Mouse (Mus musculus): ENCODE results near the gene Bcas3. TPM values are rescaled to one million over a fixed set of nuclear protein-coding genes. Genes with fewer than 3 reads are reported as not detected.

Bcas3 gene
- polyA plus RNA-seq, 1 experiment, result 35.1 TPM

- Histone ChIP-seq H3K27ac (ENCODE audit: insufficient read depth, low read depth, low read length) (no peak overlapping the region), H3K4me3 (ENCODE audit: insufficient read depth, low read length) (no peak overlapping the region), H3K4me1 (ENCODE audit: control insufficient read depth, insufficient read depth, low read length) (peaks cover 12% of the 10 kb centered on the region)
- no peak for TF ChIP-seq POLR2A (IDR thresholded peaks at IDR 0.05; ENCODE audit: borderline replicate concordance, low read depth, low read length)
- TF ChIP-seq CTCF (IDR thresholded peaks at IDR 0.05; ENCODE audit: low read depth, low read length), result no peak
These were observed 427.3 kb downstream of the Bcas3 start for GRCm38 (mm10) chr11:85780303-85780702.

GRCm38 (mm10) chr11:85786113-85786718 is 433.2 kb downstream of the Bcas3 start:
- Histone ChIP-seq H3K4me3 (ENCODE audit: insufficient read depth, low read length) (no peak overlapping the region), H3K4me1 (ENCODE audit: control insufficient read depth, insufficient read depth, low read length) (no peaks in the 10 kb centered on the region), H3K27ac (ENCODE audit: insufficient read depth, low read depth, low read length) (no peak overlapping the region)
- no peak for TF ChIP-seq POLR2A (IDR thresholded peaks at IDR 0.05; ENCODE audit: borderline replicate concordance, low read depth, low read length)
- no peak for TF ChIP-seq CTCF (IDR thresholded peaks at IDR 0.05; ENCODE audit: low read depth, low read length)

- Histone ChIP-seq H3K27ac (ENCODE audit: insufficient read depth, low read depth, low read length) (no peak overlapping the region), H3K4me1 (ENCODE audit: control insufficient read depth, insufficient read depth, low read length) (no peaks in the 10 kb centered on the region), H3K4me3 (ENCODE audit: insufficient read depth, low read length) (no peak overlapping the region)
- no peak for TF ChIP-seq CTCF (IDR thresholded peaks at IDR 0.05; ENCODE audit: low read depth, low read length)
- no peak for TF ChIP-seq POLR2A (IDR thresholded peaks at IDR 0.05; ENCODE audit: borderline replicate concordance, low read depth, low read length)
These were observed 436.8 kb downstream of the Bcas3 start for GRCm38 (mm10) chr11:85789750-85790149.

GRCm38 (mm10) chr11:85790267-85790666 is 437.3 kb downstream of the Bcas3 start:
- H3K27ac ChIP-seq (ENCODE audit: insufficient read depth, low read depth, low read length), result no peak overlapping the region
- TF ChIP-seq CTCF (IDR thresholded peaks at IDR 0.05; ENCODE audit: low read depth, low read length), result no peak
- TF ChIP-seq POLR2A (IDR thresholded peaks at IDR 0.05; ENCODE audit: borderline replicate concordance, low read depth, low read length), result no peak
- H3K4me3 ChIP-seq (ENCODE audit: insufficient read depth, low read length), result no peak overlapping the region
- H3K4me1 ChIP-seq (ENCODE audit: control insufficient read depth, insufficient read depth, low read length), result no peaks in the 10 kb centered on the region

GRCm38 (mm10) chr11:85791212-85791611 is 438.2 kb downstream of the Bcas3 start:
- no peak overlapping the region for H3K4me3 ChIP-seq (ENCODE audit: insufficient read depth, low read length)
- TF ChIP-seq POLR2A (IDR thresholded peaks at IDR 0.05; ENCODE audit: borderline replicate concordance, low read depth, low read length), result no peak
- TF ChIP-seq CTCF (IDR thresholded peaks at IDR 0.05; ENCODE audit: low read depth, low read length), result no peak
- H3K27ac ChIP-seq (ENCODE audit: insufficient read depth, low read depth, low read length), result no peak overlapping the region
- no peaks in the 10 kb centered on the region for H3K4me1 ChIP-seq (ENCODE audit: control insufficient read depth, insufficient read depth, low read length)

- Histone ChIP-seq H3K4me3 (ENCODE audit: insufficient read depth, low read length) (no peak overlapping the region), H3K4me1 (ENCODE audit: control insufficient read depth, insufficient read depth, low read length) (no peaks in the 10 kb centered on the region), H3K27ac (ENCODE audit: insufficient read depth, low read depth, low read length) (no peak overlapping the region)
- no peak for TF ChIP-seq CTCF (IDR thresholded peaks at IDR 0.05; ENCODE audit: low read depth, low read length)
- TF ChIP-seq POLR2A (IDR thresholded peaks at IDR 0.05; ENCODE audit: borderline replicate concordance, low read depth, low read length), result no peak
These were observed 439.7 kb downstream of the Bcas3 start for GRCm38 (mm10) chr11:85792534-85793215.

GRCm38 (mm10) chr11:85799456-85799855 is 446.5 kb downstream of the Bcas3 start:
- Histone ChIP-seq H3K4me1 (ENCODE audit: control insufficient read depth, insufficient read depth, low read length) (no peaks in the 10 kb centered on the region), H3K27ac (ENCODE audit: insufficient read depth, low read depth, low read length) (no peak overlapping the region), H3K4me3 (ENCODE audit: insufficient read depth, low read length) (no peak overlapping the region)
- TF ChIP-seq CTCF (IDR thresholded peaks at IDR 0.05; ENCODE audit: low read depth, low read length), result no peak
- no peak for TF ChIP-seq POLR2A (IDR thresholded peaks at IDR 0.05; ENCODE audit: borderline replicate concordance, low read depth, low read length)

GRCm38 (mm10) chr11:85799856-85800255 is 446.9 kb downstream of the Bcas3 start:
- no peak overlapping the region for H3K4me3 ChIP-seq (ENCODE audit: insufficient read depth, low read length)
- H3K27ac ChIP-seq (ENCODE audit: insufficient read depth, low read depth, low read length), result no peak overlapping the region
- TF ChIP-seq CTCF (IDR thresholded peaks at IDR 0.05; ENCODE audit: low read depth, low read length) (no peak), POLR2A (IDR thresholded peaks at IDR 0.05; ENCODE audit: borderline replicate concordance, low read depth, low read length) (no peak)
- no peaks in the 10 kb centered on the region for H3K4me1 ChIP-seq (ENCODE audit: control insufficient read depth, insufficient read depth, low read length)

GRCm38 (mm10) chr11:85800380-85800779 is 447.4 kb downstream of the Bcas3 start:
- Histone ChIP-seq H3K4me3 (ENCODE audit: insufficient read depth, low read length) (no peak overlapping the region), H3K27ac (ENCODE audit: insufficient read depth, low read depth, low read length) (no peak overlapping the region), H3K4me1 (ENCODE audit: control insufficient read depth, insufficient read depth, low read length) (no peaks in the 10 kb centered on the region)
- no peak for TF ChIP-seq POLR2A (IDR thresholded peaks at IDR 0.05; ENCODE audit: borderline replicate concordance, low read depth, low read length)
- no peak for TF ChIP-seq CTCF (IDR thresholded peaks at IDR 0.05; ENCODE audit: low read depth, low read length)

- Histone ChIP-seq H3K4me3 (ENCODE audit: insufficient read depth, low read length) (no peak overlapping the region), H3K27ac (ENCODE audit: insufficient read depth, low read depth, low read length) (no peak overlapping the region), H3K4me1 (ENCODE audit: control insufficient read depth, insufficient read depth, low read length) (no peaks in the 10 kb centered on the region)
- TF ChIP-seq CTCF (IDR thresholded peaks at IDR 0.05; ENCODE audit: low read depth, low read length) (no peak), POLR2A (IDR thresholded peaks at IDR 0.05; ENCODE audit: borderline replicate concordance, low read depth, low read length) (no peak)
These were observed 451.1 kb downstream of the Bcas3 start for GRCm38 (mm10) chr11:85804048-85804447.
